Mouse (Mus musculus) spleen, postnatal 14 days (tissue): ENCODE data around the gene Rheb.
"Not testable (repeated sequence)": the region's sequence is repeated elsewhere in the genome, so short reads cannot be mapped to it uniquely, and the experiment has no call there.

Source experiments
- DNase-seq, 2 experiments: peaks; one replicate each; pipeline ENCODE4 v3.0.0; 2021 to 2022; ENCODE audit warnings: low spot score in 2 of 2

The Rheb gene

GRCm38 (mm10) chr5:24841662-24842273 lies 656 bp downstream of the Rheb start:
- DNase-seq = peak in 1 of 2 experiments; percentile 53

GRCm38 (mm10) chr5:24840975-24841431 lies 1.4 kb downstream of the Rheb start:
- DNase-seq = no peak

GRCm38 (mm10) chr5:24834491-24834890 lies 7.9 kb downstream of the Rheb start:
- DNase-seq = no peak

- DNase-seq = no peak
Measured at GRCm38 (mm10) chr5:24831912-24832311, 10.5 kb downstream of the Rheb start.

- no peak for DNase-seq
Measured at GRCm38 (mm10) chr5:24828446-24828845, 14.0 kb downstream of the Rheb start.

- DNase-seq = no peak
Measured at GRCm38 (mm10) chr5:24827173-24827572, 15.3 kb downstream of the Rheb start.

- DNase-seq = no peak
Measured at GRCm38 (mm10) chr5:24826056-24826770, 16.2 kb downstream of the Rheb start.

- DNase-seq = no peak
Measured at GRCm38 (mm10) chr5:24825365-24826055, 16.9 kb downstream of the Rheb start.

- no peak for DNase-seq
Measured at GRCm38 (mm10) chr5:24823864-24824405, 18.5 kb downstream of the Rheb start.

GRCm38 (mm10) chr5:24822781-24823180 lies 19.6 kb downstream of the Rheb start:
- no peak for DNase-seq

- DNase-seq = not testable (repeated sequence)
Measured at GRCm38 (mm10) chr5:24822231-24822630, 20.2 kb downstream of the Rheb start.

- no peak for DNase-seq
Measured at GRCm38 (mm10) chr5:24821403-24821841, 21.0 kb downstream of the Rheb start.

- DNase-seq = no peak
Measured at GRCm38 (mm10) chr5:24820627-24821026, 21.8 kb downstream of the Rheb start.

GRCm38 (mm10) chr5:24817191-24817590 lies 25.2 kb downstream of the Rheb start:
- DNase-seq = no peak

- no peak for DNase-seq
Measured at GRCm38 (mm10) chr5:24813946-24814345, 28.5 kb downstream of the Rheb start.

GRCm38 (mm10) chr5:24813005-24813404 lies 29.4 kb downstream of the Rheb start:
- no peak for DNase-seq

- no peak for DNase-seq
Measured at GRCm38 (mm10) chr5:24805222-24805621, 37.2 kb downstream of the Rheb start.

- DNase-seq = no peak
Measured at GRCm38 (mm10) chr5:24804661-24805060, 37.8 kb downstream of the Rheb start.

- DNase-seq = no peak
Measured at GRCm38 (mm10) chr5:24801841-24802624, 40.4 kb downstream of the Rheb start.

GRCm38 (mm10) chr5:24800416-24800815 lies 42.0 kb downstream of the Rheb start:
- DNase-seq = no peak

- no peak for DNase-seq
Measured at GRCm38 (mm10) chr5:24798639-24799038, 43.8 kb downstream of the Rheb start.

GRCm38 (mm10) chr5:24797858-24798257 lies 44.6 kb downstream of the Rheb start:
- no peak for DNase-seq
